Mouse (Mus musculus): Measurements from ENCODE around the gene Lamb3. TPM values are rescaled to one million over a fixed set of nuclear protein-coding genes. Genes with fewer than 3 reads are reported as not detected.

The Lamb3 gene
- polyA plus RNA-seq, 1 experiment from 2014 or later, result 6.7 TPM

GRCm38 (mm10) chr1:193205431-193205830, 2.1 kb upstream of the Lamb3 start:
- no peak for ATAC-seq (ENCODE audit: insufficient number of reproducible peaks, insufficient read depth, low FRiP score, low TSS enrichment, low read depth)
- no peak overlapping the region for H3K4me2 ChIP-seq
- H3K27ac ChIP-seq, result no peak overlapping the region
- no peaks in the 10 kb centered on the region for H3K27me3 ChIP-seq
- H3K9ac ChIP-seq, result no peak overlapping the region
- no peak overlapping the region for H3K4me3 ChIP-seq
- no peaks in the 10 kb centered on the region for H3K36me3 ChIP-seq
- H3K4me1 ChIP-seq, result no peaks in the 10 kb centered on the region
- H3K9me3 ChIP-seq, result no peaks in the 10 kb centered on the region
- WGBS, result 91% methylated on average over 2 of the region's 2 CpGs

- Histone ChIP-seq H3K4me1 (no peaks in the 10 kb centered on the region), H3K27me3 (no peaks in the 10 kb centered on the region), H3K9ac (no peak overlapping the region), H3K36me3 (no peaks in the 10 kb centered on the region), H3K4me2 (no peak overlapping the region), H3K4me3 (no peak overlapping the region), H3K27ac (no peak overlapping the region), H3K9me3 (no peaks in the 10 kb centered on the region)
- 46% methylated on average over 2 of the region's 2 CpGs for WGBS
- ATAC-seq (ENCODE audit: insufficient number of reproducible peaks, insufficient read depth, low FRiP score, low TSS enrichment, low read depth), result no peak
Measured at GRCm38 (mm10) chr1:193208178-193208577, 679 bp downstream of the Lamb3 start.

GRCm38 (mm10) chr1:193211371-193211770, 3.9 kb downstream of the Lamb3 start:
- Histone ChIP-seq H3K4me3 (no peak overlapping the region), H3K27ac (no peak overlapping the region), H3K9me3 (no peaks in the 10 kb centered on the region), H3K4me2 (no peak overlapping the region), H3K36me3 (no peaks in the 10 kb centered on the region), H3K27me3 (no peaks in the 10 kb centered on the region), H3K4me1 (no peaks in the 10 kb centered on the region), H3K9ac (no peak overlapping the region)
- WGBS, result 67% methylated on average over 5 of the region's 5 CpGs
- 0 out of 2 replicates have a peak, but pooled peaks have one; percentile 20 for ATAC-seq (ENCODE audit: insufficient number of reproducible peaks, insufficient read depth, low FRiP score, low TSS enrichment, low read depth)

GRCm38 (mm10) chr1:193214053-193214452, 6.6 kb downstream of the Lamb3 start:
- ATAC-seq (ENCODE audit: insufficient number of reproducible peaks, insufficient read depth, low FRiP score, low TSS enrichment, low read depth), result no peak

GRCm38 (mm10) chr1:193216000-193216399, 8.5 kb downstream of the Lamb3 start:
- H3K9me3 ChIP-seq, result no peaks in the 10 kb centered on the region
- H3K4me1 ChIP-seq, result no peaks in the 10 kb centered on the region
- no peak overlapping the region for H3K9ac ChIP-seq
- H3K4me2 ChIP-seq, result no peak overlapping the region
- no peak for ATAC-seq (ENCODE audit: insufficient number of reproducible peaks, insufficient read depth, low FRiP score, low TSS enrichment, low read depth)
- H3K27me3 ChIP-seq, result no peaks in the 10 kb centered on the region
- H3K4me3 ChIP-seq, result no peak overlapping the region
- no peak overlapping the region for H3K27ac ChIP-seq
- no peaks in the 10 kb centered on the region for H3K36me3 ChIP-seq
- WGBS, result 74% methylated on average over 3 of the region's 3 CpGs

More at GRCm38 (mm10) chr1:193214053-193214452, 6.6 kb downstream of the Lamb3 start:
- Histone ChIP-seq H3K36me3 (no peaks in the 10 kb centered on the region), H3K4me3 (no peak overlapping the region), H3K27me3 (no peaks in the 10 kb centered on the region), H3K4me2 (no peak overlapping the region), H3K27ac (no peak overlapping the region), H3K4me1 (no peaks in the 10 kb centered on the region), H3K9me3 (no peaks in the 10 kb centered on the region), H3K9ac (no peak overlapping the region)
- WGBS, result 74% methylated on average over 5 of the region's 5 CpGs

- Histone ChIP-seq H3K27me3 (no peaks in the 10 kb centered on the region), H3K27ac (no peak overlapping the region), H3K9me3 (no peaks in the 10 kb centered on the region), H3K9ac (no peak overlapping the region), H3K4me2 (no peak overlapping the region), H3K4me1 (peaks cover 3% of the 10 kb centered on the region), H3K36me3 (no peaks in the 10 kb centered on the region), H3K4me3 (no peak overlapping the region)
- ATAC-seq (ENCODE audit: insufficient number of reproducible peaks, insufficient read depth, low FRiP score, low TSS enrichment, low read depth), result no peak
- WGBS, result 68% methylated on average over 5 of the region's 5 CpGs
Measured at GRCm38 (mm10) chr1:193220408-193220807, 12.9 kb downstream of the Lamb3 start.

GRCm38 (mm10) chr1:193225531-193225930, 18.0 kb downstream of the Lamb3 start:
- ATAC-seq (ENCODE audit: insufficient number of reproducible peaks, insufficient read depth, low FRiP score, low TSS enrichment, low read depth), result no peak
- H3K27me3 ChIP-seq, result no peaks in the 10 kb centered on the region
- no peak overlapping the region for H3K4me3 ChIP-seq
- no peaks in the 10 kb centered on the region for H3K36me3 ChIP-seq
- no peak overlapping the region for H3K9ac ChIP-seq
- no peak overlapping the region for H3K27ac ChIP-seq
- H3K4me2 ChIP-seq, result no peak overlapping the region
- no peaks in the 10 kb centered on the region for H3K9me3 ChIP-seq
- 14% methylated on average over 3 of the region's 3 CpGs for WGBS
- peaks cover 24% of the 10 kb centered on the region for H3K4me1 ChIP-seq

- no peak overlapping the region for H3K9ac ChIP-seq
- no peak overlapping the region for H3K27ac ChIP-seq
- no peaks in the 10 kb centered on the region for H3K27me3 ChIP-seq
- H3K4me2 ChIP-seq, result no peak overlapping the region
- H3K9me3 ChIP-seq, result no peaks in the 10 kb centered on the region
- ATAC-seq (ENCODE audit: insufficient number of reproducible peaks, insufficient read depth, low FRiP score, low TSS enrichment, low read depth), result no peak
- H3K4me3 ChIP-seq, result no peak overlapping the region
- WGBS, result 79% methylated on average over 4 of the region's 4 CpGs
- H3K36me3 ChIP-seq, result no peaks in the 10 kb centered on the region
- H3K4me1 ChIP-seq, result peaks cover 24% of the 10 kb centered on the region
Measured at GRCm38 (mm10) chr1:193226114-193226513, 18.6 kb downstream of the Lamb3 start.

GRCm38 (mm10) chr1:193226724-193227522, 19.4 kb downstream of the Lamb3 start:
- H3K4me2 ChIP-seq, result no peak overlapping the region
- H3K4me3 ChIP-seq, result no peak overlapping the region
- no peaks in the 10 kb centered on the region for H3K36me3 ChIP-seq
- H3K9ac ChIP-seq, result no peak overlapping the region
- peaks cover 24% of the 10 kb centered on the region for H3K4me1 ChIP-seq
- no peaks in the 10 kb centered on the region for H3K27me3 ChIP-seq
- peak overlapping the region; percentile 13 for H3K27ac ChIP-seq
- WGBS, result 28% methylated on average over 7 of the region's 7 CpGs
- H3K9me3 ChIP-seq, result no peaks in the 10 kb centered on the region
- ATAC-seq (ENCODE audit: insufficient number of reproducible peaks, insufficient read depth, low FRiP score, low TSS enrichment, low read depth), result no peak

- ATAC-seq (ENCODE audit: insufficient number of reproducible peaks, insufficient read depth, low FRiP score, low TSS enrichment, low read depth), result no peak
- Histone ChIP-seq H3K9me3 (no peaks in the 10 kb centered on the region), H3K4me2 (no peak overlapping the region), H3K9ac (no peak overlapping the region), H3K4me1 (peaks cover 24% of the 10 kb centered on the region), H3K27ac (no peak overlapping the region), H3K27me3 (no peaks in the 10 kb centered on the region), H3K36me3 (no peaks in the 10 kb centered on the region), H3K4me3 (no peak overlapping the region)
- WGBS, result 60% methylated on average over 4 of the region's 4 CpGs
Measured at GRCm38 (mm10) chr1:193227537-193227936, 20.0 kb downstream of the Lamb3 start.

GRCm38 (mm10) chr1:193229570-193229969, 22.1 kb downstream of the Lamb3 start:
- WGBS, result 88% methylated on average over 5 of the region's 5 CpGs
- H3K27me3 ChIP-seq, result no peaks in the 10 kb centered on the region
- no peaks in the 10 kb centered on the region for H3K9me3 ChIP-seq
- no peak overlapping the region for H3K4me2 ChIP-seq
- H3K27ac ChIP-seq, result no peak overlapping the region
- H3K4me3 ChIP-seq, result no peak overlapping the region
- H3K36me3 ChIP-seq, result no peaks in the 10 kb centered on the region
- H3K4me1 ChIP-seq, result peaks cover 24% of the 10 kb centered on the region
- no peak for ATAC-seq (ENCODE audit: insufficient number of reproducible peaks, insufficient read depth, low FRiP score, low TSS enrichment, low read depth)
- H3K9ac ChIP-seq, result no peak overlapping the region

GRCm38 (mm10) chr1:193230531-193230930, 23.0 kb downstream of the Lamb3 start:
- Histone ChIP-seq H3K4me3 (no peak overlapping the region), H3K4me1 (peaks cover 19% of the 10 kb centered on the region), H3K27me3 (no peaks in the 10 kb centered on the region), H3K9ac (no peak overlapping the region), H3K36me3 (no peaks in the 10 kb centered on the region), H3K27ac (no peak overlapping the region), H3K9me3 (no peaks in the 10 kb centered on the region), H3K4me2 (no peak overlapping the region)
- 57% methylated on average over 3 of the region's 3 CpGs for WGBS
- ATAC-seq (ENCODE audit: insufficient number of reproducible peaks, insufficient read depth, low FRiP score, low TSS enrichment, low read depth), result no peak

Data from embryonic facial prominence, embryonic 13.5 days (tissue).